Mouse (Mus musculus) heart, embryonic 16.5 days (tissue): ENCODE data around the gene Chid1. TPM values are rescaled to one million over a fixed set of nuclear protein-coding genes. Genes with fewer than 3 reads are reported as not detected.

Experiments
- ATAC-seq: fragments of 200-750 bp; cut with Nextera tagmentation; replicated peaks from 2 replicates; pipeline ENCODE4 v1.8.0; 2017; ENCODE audit warnings: moderate number of reproducible peaks; ENCODE audit not compliant: insufficient read depth, low FRiP score; ENCODE audit errors: extremely low read depth
- H3K27ac ChIP-seq: fragments of 300-500 bp; sonication (generic); 2 replicates; pipeline ENCODE4 v1.5.1; 2014; ENCODE audit warnings: mild to moderate bottlenecking, low read length, control low read depth, moderate library complexity
- H3K27me3 ChIP-seq: fragments of 300-500 bp; sonication (generic); 2 replicates; pipeline ENCODE4 v1.6.1; 2014; ENCODE audit warnings: low read length, mixed read lengths; ENCODE audit not compliant: control insufficient read depth, insufficient read depth
- H3K36me3 ChIP-seq: fragments of 300-500 bp; sonication (generic); 2 replicates; pipeline ENCODE4 v1.6.1; 2014; ENCODE audit not compliant: control insufficient read depth, insufficient read depth
- H3K4me1 ChIP-seq: fragments of 300-500 bp; sonication (generic); 2 replicates; pipeline ENCODE4 v1.6.1; 2014; ENCODE audit warnings: low read length, mixed read lengths; ENCODE audit not compliant: control insufficient read depth, insufficient read depth
- H3K4me2 ChIP-seq: fragments of 300-500 bp; sonication (generic); 2 replicates; pipeline ENCODE4 v1.6.1; 2014; ENCODE audit warnings: low read depth, mild to moderate bottlenecking, control low read depth, low read length
- H3K4me3 ChIP-seq: fragments of 300-500 bp; sonication (generic); 2 replicates; pipeline ENCODE4 v1.5.1; 2014; ENCODE audit warnings: mild to moderate bottlenecking, control low read depth, low read length
- H3K9ac ChIP-seq: fragments of 300-500 bp; sonication (generic); 2 replicates; pipeline ENCODE4 v1.6.1; 2014; ENCODE audit warnings: low read length, control low read depth
- H3K9me3 ChIP-seq: fragments of 300-500 bp; sonication (generic); replicated peaks from 2 replicates; pipeline ENCODE4 v1.6.1; 2016; ENCODE audit warnings: low read length; ENCODE audit not compliant: control insufficient read depth
- WGBS: fragments of 180-500 bp; shearing (Covaris S2); extraction: QIAGEN DNeasy Blood & Tissue Kit; methylation state at CpG from one replicate; pipeline ENCODE4 v1.1.7; 2014; 5-methylcytosine and 5-hydroxymethylcytosine counted together
- polyA plus RNA-seq: library from polyadenylated mRNA; unstranded; fragments of >200 nt; fragmentation: Nextera tagmentation; extraction: Ambion mirVana; gene quantifications from 2 replicates; pipeline ENCODE4 v1.2.1, GENCODE M21; 2015

Gene Chid1
- polyA plus RNA-seq, 1 experiment from 2014 or later, result 33.3 TPM

GRCm38 (mm10) chr7:141459301-141459711, 80.4 kb downstream of the Chid1 start:
- no peak for ATAC-seq
- H3K27ac ChIP-seq, result no peak overlapping the region
- H3K4me3 ChIP-seq, result no peak overlapping the region
- no peak overlapping the region for H3K4me2 ChIP-seq
- peaks cover 28% of the 10 kb centered on the region for H3K27me3 ChIP-seq
- peaks cover 29% of the 10 kb centered on the region for H3K4me1 ChIP-seq
- H3K36me3 ChIP-seq, result peaks cover 22% of the 10 kb centered on the region
- WGBS, result 86% methylated on average over 17 of the region's 17 CpGs
- no peaks in the 10 kb centered on the region for H3K9me3 ChIP-seq
- H3K9ac ChIP-seq, result no peak overlapping the region

GRCm38 (mm10) chr7:141458661-141459060, 81.0 kb downstream of the Chid1 start:
- Histone ChIP-seq H3K4me1 (peaks cover 29% of the 10 kb centered on the region), H3K9ac (no peak overlapping the region), H3K4me2 (no peak overlapping the region), H3K9me3 (no peaks in the 10 kb centered on the region), H3K27me3 (peaks cover 21% of the 10 kb centered on the region), H3K27ac (no peak overlapping the region), H3K36me3 (peaks cover 22% of the 10 kb centered on the region), H3K4me3 (no peak overlapping the region)
- 89% methylated on average over 11 of the region's 11 CpGs for WGBS
- ATAC-seq, result no peak

GRCm38 (mm10) chr7:141457986-141458660, 81.5 kb downstream of the Chid1 start:
- no peak for ATAC-seq
- Histone ChIP-seq H3K27ac (no peak overlapping the region), H3K27me3 (peaks cover 16% of the 10 kb centered on the region), H3K9ac (no peak overlapping the region), H3K4me3 (no peak overlapping the region), H3K36me3 (peaks cover 22% of the 10 kb centered on the region), H3K4me2 (no peak overlapping the region), H3K9me3 (no peaks in the 10 kb centered on the region), H3K4me1 (peaks cover 29% of the 10 kb centered on the region)
- WGBS, result 77% methylated on average over 15 of the region's 15 CpGs

GRCm38 (mm10) chr7:141457236-141457635, 82.4 kb downstream of the Chid1 start:
- WGBS, result 93% methylated on average over 14 of the region's 14 CpGs
- H3K9ac ChIP-seq, result no peak overlapping the region
- no peak overlapping the region for H3K4me3 ChIP-seq
- no peak overlapping the region for H3K4me2 ChIP-seq
- H3K4me1 ChIP-seq, result peaks cover 27% of the 10 kb centered on the region
- no peaks in the 10 kb centered on the region for H3K9me3 ChIP-seq
- no peak overlapping the region for H3K27ac ChIP-seq
- H3K36me3 ChIP-seq, result peaks cover 22% of the 10 kb centered on the region
- no peak for ATAC-seq
- H3K27me3 ChIP-seq, result peaks cover 9% of the 10 kb centered on the region; the same call in 1 of the 2 replicates

GRCm38 (mm10) chr7:141456739-141457138, 82.9 kb downstream of the Chid1 start:
- ATAC-seq, result no peak
- H3K4me3 ChIP-seq, result no peak overlapping the region
- peaks cover 22% of the 10 kb centered on the region for H3K36me3 ChIP-seq
- peaks cover 5% of the 10 kb centered on the region; the same call in 1 of the 2 replicates for H3K27me3 ChIP-seq
- no peak overlapping the region for H3K9ac ChIP-seq
- no peaks in the 10 kb centered on the region for H3K9me3 ChIP-seq
- 80% methylated on average over 6 of the region's 6 CpGs for WGBS
- H3K27ac ChIP-seq, result no peak overlapping the region
- peaks cover 22% of the 10 kb centered on the region for H3K4me1 ChIP-seq
- peak overlapping the region; percentile 95; the same call in 1 of the 2 replicates for H3K4me2 ChIP-seq

GRCm38 (mm10) chr7:141455610-141456314, 83.9 kb downstream of the Chid1 start:
- H3K27ac ChIP-seq, result peak overlapping the region; percentile 93
- H3K9me3 ChIP-seq, result no peaks in the 10 kb centered on the region
- H3K4me2 ChIP-seq, result peak overlapping the region; percentile 95
- peaks cover 17% of the 10 kb centered on the region for H3K4me1 ChIP-seq
- WGBS, result under 1% methylated on average over 23 of the region's 23 CpGs
- peaks cover 30% of the 10 kb centered on the region for H3K36me3 ChIP-seq
- peaks cover 4% of the 10 kb centered on the region; the same call in 1 of the 2 replicates for H3K27me3 ChIP-seq
- H3K9ac ChIP-seq, result peak overlapping the region; percentile 88
- ATAC-seq, result peak; percentile 53
- H3K4me3 ChIP-seq, result peak overlapping the region; percentile 69

- peak within 1 kb of the TSS; percentile 93 for H3K27ac ChIP-seq
- peak; percentile 87 for ATAC-seq
- H3K4me2 ChIP-seq, result peak within 1 kb of the TSS; percentile 95
- no peaks in the 10 kb centered on the region for H3K9me3 ChIP-seq
- peaks cover 17% of the 10 kb centered on the region for H3K4me1 ChIP-seq
- no peaks in the 10 kb centered on the region for H3K27me3 ChIP-seq
- H3K36me3 ChIP-seq, result peaks cover 33% of the 10 kb centered on the region
- H3K9ac ChIP-seq, result peak within 1 kb of the TSS; percentile 88
- H3K4me3 ChIP-seq, result peak within 1 kb of the TSS; percentile 69
- 0% methylated on average over 45 of the region's 45 CpGs for WGBS
Measured at GRCm38 (mm10) chr7:141454967-141455551, 84.6 kb downstream of the Chid1 start, which contains the start of gene Pnpla2. Gene Pnpla2, plus strand, starts transcription at chr7:141455198.

GRCm38 (mm10) chr7:141453636-141454035, 86.0 kb downstream of the Chid1 start:
- H3K27ac ChIP-seq, result no peak overlapping the region
- no peak overlapping the region for H3K4me2 ChIP-seq
- H3K9me3 ChIP-seq, result no peaks in the 10 kb centered on the region
- 66% methylated on average over 2 of the region's 2 CpGs for WGBS
- H3K36me3 ChIP-seq, result peaks cover 24% of the 10 kb centered on the region
- peaks cover 21% of the 10 kb centered on the region for H3K4me1 ChIP-seq
- H3K4me3 ChIP-seq, result no peak overlapping the region
- no peak for ATAC-seq
- no peaks in the 10 kb centered on the region for H3K27me3 ChIP-seq
- no peak overlapping the region for H3K9ac ChIP-seq

- Histone ChIP-seq H3K36me3 (peaks cover 18% of the 10 kb centered on the region), H3K4me1 (peaks cover 25% of the 10 kb centered on the region), H3K9me3 (no peaks in the 10 kb centered on the region), H3K4me3 (no peak overlapping the region), H3K4me2 (no peak overlapping the region), H3K27me3 (no peaks in the 10 kb centered on the region), H3K27ac (no peak overlapping the region), H3K9ac (no peak overlapping the region)
- ATAC-seq, result no peak
Measured at GRCm38 (mm10) chr7:141451928-141452327, 87.7 kb downstream of the Chid1 start.
